Mouse (Mus musculus) liver, postnatal 0 days (tissue): Measurements from ENCODE around the gene H6pd. TPM values are rescaled to one million over a fixed set of nuclear protein-coding genes. Genes with fewer than 3 reads are reported as not detected.

ENCODE experiments used
- ATAC-seq: fragments of 200-750 bp; cut with Nextera tagmentation; 2 replicates; pipeline ENCODE4 v1.8.0; 2017; ENCODE audit warnings: mild to moderate bottlenecking, moderate library complexity
- DNase-seq: peaks from one replicate; pipeline ENCODE4 v3.0.0-alpha.2; 2016
- H3K27ac ChIP-seq: fragments of 300-500 bp; sonication (generic); 2 replicates; pipeline ENCODE4 v1.5.1; 2014; ENCODE audit warnings: antibody characterized with exemption, moderate library complexity, mild to moderate bottlenecking, low read depth
- H3K27me3 ChIP-seq: fragments of 300-500 bp; sonication (generic); 2 replicates; pipeline ENCODE4 v1.6.1; 2014; ENCODE audit warnings: low read length, control low read depth, mixed read lengths; ENCODE audit not compliant: insufficient read depth
- H3K36me3 ChIP-seq: fragments of 300-500 bp; sonication (generic); replicated peaks from 2 replicates; pipeline ENCODE4 v1.6.1; 2014; ENCODE audit warnings: mild to moderate bottlenecking, control low read depth, low read length, moderate library complexity, mixed read lengths; ENCODE audit not compliant: insufficient read depth
- H3K4me1 ChIP-seq: fragments of 300-500 bp; sonication (generic); 2 replicates; pipeline ENCODE4 v1.6.1; 2014; ENCODE audit warnings: antibody characterized with exemption, mild to moderate bottlenecking, control low read depth; ENCODE audit not compliant: insufficient read depth
- H3K4me2 ChIP-seq: fragments of 300-500 bp; sonication (generic); 2 replicates; pipeline ENCODE4 v1.6.1; 2014; ENCODE audit warnings: low read depth, mild to moderate bottlenecking, low read length, moderate library complexity, mixed read lengths
- H3K4me3 ChIP-seq: fragments of 300-500 bp; sonication (generic); 2 replicates; pipeline ENCODE4 v1.5.1; 2014; ENCODE audit warnings: low read depth, low read length
- H3K9ac ChIP-seq: fragments of 300-500 bp; sonication (generic); replicated peaks from 2 replicates; pipeline ENCODE4 v1.6.1; 2014; ENCODE audit warnings: mild to moderate bottlenecking, moderate library complexity
- H3K9me3 ChIP-seq: fragments of 300-500 bp; sonication (generic); 2 replicates; pipeline ENCODE4 v1.6.1; 2016; ENCODE audit warnings: mild to moderate bottlenecking, control low read depth, low read length, mixed read lengths
- CTCF ChIP-seq: sonication (generic); IDR thresholded peaks from 2 replicates; pipeline ENCODE4 v1.5.1; 2016; ENCODE audit warnings: antibody characterized with exemption, low read depth
- EP300 ChIP-seq: IDR thresholded peaks from 2 replicates; pipeline ENCODE4 v1.6.1; 2016; ENCODE audit warnings: antibody characterized with exemption, low read depth, mild to moderate bottlenecking
- WGBS: fragments of 180-500 bp; shearing (Covaris S2); extraction: QIAGEN DNeasy Blood & Tissue Kit; methylation state at CpG from one replicate; pipeline ENCODE4 v1.1.7; 2014; ENCODE audit not compliant: insufficient replicate concordance; 5-methylcytosine and 5-hydroxymethylcytosine counted together
- polyA plus RNA-seq: library from polyadenylated mRNA; unstranded; fragments of >200 nt; fragmentation: Nextera tagmentation; extraction: Ambion mirVana; gene quantifications from 2 replicates; pipeline ENCODE4 v1.2.1, GENCODE M21; 2015

Gene H6pd
- polyA plus RNA-seq, 1 experiment from 2014 or later, result 36.5 TPM

GRCm38 (mm10) chr4:149991755-149992669, 16.8 kb downstream of the H6pd start:
- Histone ChIP-seq H3K4me2 (no peak overlapping the region), H3K4me1 (peaks cover 63% of the 10 kb centered on the region), H3K4me3 (no peak overlapping the region), H3K27me3 (no peaks in the 10 kb centered on the region), H3K9ac (no peak overlapping the region; the same call in 1 of the 2 replicates), H3K9me3 (no peaks in the 10 kb centered on the region), H3K36me3 (peaks cover 30% of the 10 kb centered on the region), H3K27ac (peak overlapping the region; percentile 86)
- DNase-seq (no peak), ATAC-seq (no peak)
- 77% methylated on average over 13 of the region's 13 CpGs for WGBS
- TF ChIP-seq CTCF (no peak), EP300 (no peak)

- ATAC-seq, result peak; percentile 16; the same call in 1 of the 2 replicates
- peaks cover 37% of the 10 kb centered on the region for H3K36me3 ChIP-seq
- no peak overlapping the region for H3K4me3 ChIP-seq
- H3K9me3 ChIP-seq, result no peaks in the 10 kb centered on the region
- H3K9ac ChIP-seq, result no peak overlapping the region; the same call in 1 of the 2 replicates
- H3K27ac ChIP-seq, result peak overlapping the region; percentile 86
- no peak for TF ChIP-seq CTCF
- H3K27me3 ChIP-seq, result no peaks in the 10 kb centered on the region
- DNase-seq, result no peak
- H3K4me2 ChIP-seq, result peak overlapping the region; percentile 29
- 32% methylated on average over 9 of the region's 9 CpGs for WGBS
- H3K4me1 ChIP-seq, result peaks cover 57% of the 10 kb centered on the region
Measured at GRCm38 (mm10) chr4:149990954-149991633, 17.7 kb downstream of the H6pd start.

GRCm38 (mm10) chr4:149990212-149990953, 18.4 kb downstream of the H6pd start:
- H3K4me3 ChIP-seq, result no peak overlapping the region

GRCm38 (mm10) chr4:149988931-149989556, 19.8 kb downstream of the H6pd start:
- Histone ChIP-seq H3K4me3 (0 out of 2 replicates have a peak overlapping the region, but pooled peaks have one; percentile 0), H3K27ac (peak overlapping the region; percentile 86), H3K27me3 (no peaks in the 10 kb centered on the region), H3K4me2 (peak overlapping the region; percentile 58), H3K9ac (peak overlapping the region; percentile 23; the same call in 1 of the 2 replicates), H3K9me3 (no peaks in the 10 kb centered on the region), H3K4me1 (peaks cover 47% of the 10 kb centered on the region), H3K36me3 (peaks cover 37% of the 10 kb centered on the region)
- no peak for TF ChIP-seq CTCF
- TF ChIP-seq EP300, result peak; percentile 87
- ATAC-seq, result peak; percentile 91
- peak; percentile 91 for DNase-seq
- WGBS, result 4% methylated on average over 21 of the region's 21 CpGs

More at GRCm38 (mm10) chr4:149990212-149990953, 18.4 kb downstream of the H6pd start:
- Histone ChIP-seq H3K9me3 (no peaks in the 10 kb centered on the region), H3K27me3 (no peaks in the 10 kb centered on the region), H3K27ac (peak overlapping the region; percentile 86), H3K4me1 (peaks cover 51% of the 10 kb centered on the region), H3K36me3 (peaks cover 35% of the 10 kb centered on the region), H3K9ac (no peak overlapping the region; the same call in 1 of the 2 replicates), H3K4me2 (peak overlapping the region; percentile 29)
- DNase-seq (no peak), ATAC-seq (peak; percentile 15)
- TF ChIP-seq EP300 (no peak), CTCF (no peak)
- 29% methylated on average over 8 of the region's 8 CpGs for WGBS

- WGBS, result 72% methylated on average over 6 of the region's 6 CpGs
- Histone ChIP-seq H3K36me3 (peaks cover 38% of the 10 kb centered on the region), H3K4me1 (peaks cover 42% of the 10 kb centered on the region), H3K9me3 (no peaks in the 10 kb centered on the region), H3K27ac (peak overlapping the region; percentile 86), H3K27me3 (no peaks in the 10 kb centered on the region), H3K4me2 (peak overlapping the region; percentile 58), H3K9ac (0 out of 2 replicates have a peak overlapping the region, but pooled peaks have one; percentile 23), H3K4me3 (no peak overlapping the region)
- DNase-seq (no peak), ATAC-seq (no peak)
- no peak for TF ChIP-seq CTCF
- no peak for TF ChIP-seq EP300
Measured at GRCm38 (mm10) chr4:149988301-149988700, 20.5 kb downstream of the H6pd start.
